Comparison of ENCODE assay signal across 10 mouse cellular contexts in genomic region chr11:26489761-26490466, GRCm38 (mm10).
DNase-seq lines count a peak whose midpoint lies in the region; ATAC-seq and TF ChIP-seq lines count a peak whose summit lies in the region.
"Had no signal": no experiment of that assay in that cellular context is flagged by ENCODE, and none has a peak within 500 bp of the region (broad histone marks: within the 10 kb centered on the region; RNA-seq: fewer than 3 reads in every experiment).

No protein-coding gene starts in this region.

- WGBS in hindbrain, embryonic 10.5 days, result 70% methylated on average over 12 of the region's 12 CpGs
- WGBS in lung, embryonic 16.5 days, result 19% methylated on average over 12 of the region's 12 CpGs

- TF ChIP-seq CTCF in layer of hippocampus, adult 2 months (conservative IDR thresholded peaks at IDR 0.05), result peak; percentile 77

- ATAC-seq in frontal cortex, adult (ENCODE audit: low TSS enrichment), result peak; percentile 98
- ATAC-seq in lung, embryonic 16.5 days (ENCODE audit: low read depth), result peak; percentile 95

- H3K9me3 ChIP-seq in hindbrain, embryonic 10.5 days, result no peaks in the 10 kb centered on the region
- no peaks in the 10 kb centered on the region for H3K9me3 ChIP-seq in lung, embryonic 16.5 days (ENCODE audit: control insufficient read depth, low read length)
- H3K9me3 ChIP-seq: G1E had no signal

- no peak overlapping the region for H3K4me2 ChIP-seq in lung, embryonic 16.5 days (ENCODE audit: low read depth, low read length)

- no peaks in the 10 kb centered on the region for H3K27me3 ChIP-seq in hindbrain, embryonic 10.5 days (ENCODE audit: insufficient read depth, poor library complexity, severe bottlenecking)
- H3K27me3 ChIP-seq in lung, embryonic 16.5 days (ENCODE audit: control insufficient read depth, insufficient read depth, low read depth, low read length), result no peaks in the 10 kb centered on the region

- peak; percentile 5 for DNase-seq in urinary bladder, postnatal 25 days (ENCODE audit: low spot score)
- DNase-seq in urinary bladder, postnatal 10 days (ENCODE audit: low spot score), result no peak
- DNase-seq in hindbrain, embryonic 10.5 days (ENCODE audit: low spot score), result peak; percentile 56
- DNase-seq in layer of hippocampus, adult 2 months (ENCODE audit: low spot score in 2 of 2), result peak; percentile 30 to 41
- peak; percentile 38 for DNase-seq in right cerebral cortex, adult 18-20 months
- DNase-seq in spleen, postnatal 36 days (ENCODE audit: low spot score in 2 of 2), result no peak

- no peaks in the 10 kb centered on the region for H3K36me3 ChIP-seq in hindbrain, embryonic 10.5 days
- H3K36me3 ChIP-seq in lung, embryonic 16.5 days (ENCODE audit: control insufficient read depth, insufficient read depth, low read length), result no peaks in the 10 kb centered on the region; the same call in 1 of the 2 replicates

- no peak overlapping the region for H3K4me3 ChIP-seq in hindbrain, embryonic 10.5 days
- no peak overlapping the region for H3K4me3 ChIP-seq in layer of hippocampus, adult 2 months
- H3K4me3 ChIP-seq in lung, embryonic 16.5 days (ENCODE audit: low read length), result no peak overlapping the region

- H3K9ac ChIP-seq in lung, embryonic 16.5 days (ENCODE audit: low read length), result no peak overlapping the region

- H3K27ac ChIP-seq in hindbrain, embryonic 10.5 days, result no peak overlapping the region
- H3K27ac ChIP-seq in layer of hippocampus, adult 2 months, result no peak overlapping the region
- no peak overlapping the region for H3K27ac ChIP-seq in lung, embryonic 16.5 days (ENCODE audit: low read length)
- H3K27ac ChIP-seq: macrophage had no signal

- H3K4me1 ChIP-seq in hindbrain, embryonic 10.5 days (replicated peaks), result no peaks in the 10 kb centered on the region
- no peaks in the 10 kb centered on the region for H3K4me1 ChIP-seq in lung, embryonic 16.5 days (replicated peaks; ENCODE audit: control insufficient read depth, insufficient read depth, low read length)

Comparison
In these comparisons a context has a peak if more than half of its experiments do, and no peak if none do; other contexts are left out.
1. DNase-seq: peak in urinary bladder, postnatal 25 days (single experiment), hindbrain, embryonic 10.5 days (single experiment), layer of hippocampus, adult 2 months (2 of 2) and right cerebral cortex, adult 18-20 months (single experiment); none in urinary bladder, postnatal 10 days (single experiment) and spleen, postnatal 36 days (0 of 2).